Mouse (Mus musculus): ENCODE data around the gene Ism1. TPM values are rescaled to one million over a fixed set of nuclear protein-coding genes. Genes with fewer than 3 reads are reported as not detected.

Ism1 gene
- 10 to 100 TPM; 28.8 to 32.8 TPM for total RNA-seq (2021)
- long read RNA-seq, experiment 1, transcript Ism1-202 (6 exons, 2,964 nt), result major isoform, 23 of 30 reads
- long read RNA-seq, experiment 1, partial matches to known transcripts, result 5 of 30 reads
- long read RNA-seq, experiment 1, other reads (novel, unspliced or antisense), result 2 of 30 reads
- long read RNA-seq, experiment 2, transcript Ism1-202 (6 exons, 2,964 nt), result major isoform, 12 of 12 reads
- long read RNA-seq, experiment 2, partial matches to known transcripts, result 0 of 12 reads
- long read RNA-seq, experiment 2, other reads (novel, unspliced or antisense), result 0 of 12 reads

- DNase-seq, result peak; percentile 51 to 64
Observed at GRCm38 (mm10) chr2:139677809-139678274, at the start of gene Ism1. TSS of gene Ism1 (plus strand) at chr2:139678178.

DNA sequence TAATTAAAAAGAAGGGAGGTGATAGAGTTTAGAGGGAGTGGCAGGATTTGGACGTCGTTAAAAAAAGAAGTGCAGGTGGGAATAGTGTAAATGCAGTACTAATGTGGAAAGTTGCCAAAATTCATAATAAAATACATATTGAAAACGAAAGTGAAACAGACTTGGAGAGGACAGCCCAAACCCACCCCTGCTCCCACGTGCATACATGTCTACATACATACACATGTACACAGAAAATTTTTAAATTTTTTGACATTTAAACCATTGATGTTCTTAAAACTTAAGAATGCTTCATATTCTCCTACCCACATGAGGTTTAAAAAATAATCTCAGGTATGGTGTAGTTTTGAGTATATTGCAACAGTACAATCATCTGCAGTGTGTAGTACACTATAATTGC, 49.2 kb upstream of the Ism1 start:
- DNase-seq, result no peak

DNA sequence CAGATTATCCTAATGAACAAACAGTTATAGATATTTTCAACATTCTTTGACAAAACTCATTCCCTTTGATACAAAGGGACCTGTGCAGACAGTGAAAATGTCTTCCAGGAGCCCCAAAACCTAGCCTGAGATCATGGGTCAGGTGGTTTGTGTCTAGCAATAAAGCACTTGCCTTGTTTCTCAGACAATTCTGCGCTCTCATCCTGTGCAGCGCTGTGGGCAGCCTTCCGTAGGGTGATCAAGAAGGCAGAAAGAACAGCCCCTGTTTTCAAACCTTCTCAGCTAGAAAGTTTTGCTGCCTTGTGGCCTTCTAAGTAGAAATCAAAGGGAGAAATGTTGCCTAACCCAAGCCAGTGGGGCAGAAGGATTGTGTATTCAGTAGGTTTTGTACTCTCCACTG, 48.3 kb upstream of the Ism1 start:
- no peak for DNase-seq

- DNase-seq, result no peak
Observed at GRCm38 (mm10) chr2:139634506-139634905, 43.5 kb upstream of the Ism1 start.

DNA sequence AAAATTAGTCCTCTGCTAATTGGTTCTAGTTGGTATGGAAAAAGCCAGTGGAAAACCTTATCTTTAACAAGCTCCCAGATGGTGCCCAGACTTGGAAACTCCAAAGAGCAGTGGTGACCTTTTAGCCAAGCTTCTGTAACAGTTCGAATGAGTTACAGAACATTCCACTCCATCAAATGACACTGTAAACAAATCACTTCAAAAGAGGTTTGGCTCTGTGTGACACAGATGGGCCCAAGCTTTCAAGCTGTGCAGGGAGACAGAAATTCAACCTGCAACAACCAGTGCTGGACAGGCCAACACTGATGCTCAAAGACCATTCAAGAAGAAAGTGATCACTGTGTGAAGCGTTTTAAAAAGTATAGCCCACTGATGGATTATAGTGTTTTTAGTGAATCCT, 40.1 kb upstream of the Ism1 start:
- peak in 1 of 2 experiments; percentile 12 for DNase-seq

DNA sequence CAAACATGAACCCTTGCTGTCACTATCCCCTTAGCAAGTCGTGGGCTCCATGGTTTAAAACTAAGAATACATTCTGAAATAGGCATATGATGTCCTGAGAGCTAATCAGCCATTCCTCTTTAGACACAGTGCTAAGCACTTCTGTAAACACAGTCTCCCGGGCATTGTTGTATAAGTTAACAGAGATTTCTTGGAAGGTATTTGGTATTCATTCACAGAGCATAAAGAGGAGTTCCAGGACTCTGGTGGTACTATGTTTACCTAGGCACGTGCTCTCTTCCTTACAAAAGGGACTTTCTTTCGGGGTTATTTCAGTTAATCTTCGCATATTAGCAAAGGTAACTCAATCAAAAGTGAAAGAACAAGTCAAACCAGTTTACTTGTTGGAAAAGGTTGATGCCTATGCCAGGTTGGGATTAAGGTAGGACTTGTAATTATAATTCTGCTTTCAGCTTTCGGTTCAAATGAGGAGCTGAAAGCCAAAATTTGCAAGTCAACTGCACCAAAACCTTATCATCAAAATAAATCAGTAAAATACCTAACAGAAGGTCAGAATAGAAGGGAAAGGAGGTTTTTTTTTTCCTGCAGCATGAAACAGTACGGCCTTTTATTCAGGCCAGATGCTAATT, 36.1 kb upstream of the Ism1 start:
- no peak for DNase-seq

GRCm38 (mm10) chr2:139649518-139649917, 28.5 kb upstream of the Ism1 start:
- no peak for DNase-seq

DNA sequence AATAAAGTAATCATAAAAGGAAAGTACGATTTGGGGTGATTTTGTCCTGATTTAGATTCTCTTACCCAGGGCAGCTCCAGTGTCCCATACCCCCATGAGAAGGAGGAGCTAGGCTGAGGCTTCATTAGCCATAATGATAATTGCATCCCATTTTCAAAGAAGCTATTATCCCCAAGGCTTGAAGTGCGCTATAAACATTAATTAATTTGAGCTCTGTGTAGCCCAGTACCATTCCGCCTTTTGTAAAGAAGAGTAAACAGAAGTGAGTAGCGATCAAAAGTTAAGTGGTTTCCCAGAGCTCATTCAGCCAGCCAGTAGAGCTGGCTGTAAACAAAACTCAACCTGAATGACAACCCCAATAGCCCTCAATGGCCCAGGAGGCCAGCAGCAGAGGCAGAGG, 21.2 kb upstream of the Ism1 start:
- no peak for DNase-seq

DNA sequence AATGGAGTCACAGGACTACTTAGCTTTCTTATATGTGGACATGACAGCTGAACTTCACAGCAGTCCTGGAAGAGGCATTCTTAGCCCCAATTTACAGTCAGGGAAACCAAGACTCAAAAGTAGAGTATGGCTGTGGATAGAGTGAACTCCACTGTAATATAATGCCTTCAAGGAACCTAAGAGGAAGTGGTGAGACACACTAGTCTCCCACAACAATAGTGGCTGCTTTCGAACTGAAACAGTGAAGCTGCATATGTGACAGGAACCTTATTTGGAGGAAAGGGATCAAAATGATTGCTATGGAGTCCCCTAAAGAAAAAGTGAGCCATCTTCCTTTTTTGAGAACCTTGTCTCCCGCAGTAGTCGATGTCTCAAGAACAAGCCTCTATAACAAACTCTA, 6.1 kb upstream of the Ism1 start:
- no peak for DNase-seq

DNA sequence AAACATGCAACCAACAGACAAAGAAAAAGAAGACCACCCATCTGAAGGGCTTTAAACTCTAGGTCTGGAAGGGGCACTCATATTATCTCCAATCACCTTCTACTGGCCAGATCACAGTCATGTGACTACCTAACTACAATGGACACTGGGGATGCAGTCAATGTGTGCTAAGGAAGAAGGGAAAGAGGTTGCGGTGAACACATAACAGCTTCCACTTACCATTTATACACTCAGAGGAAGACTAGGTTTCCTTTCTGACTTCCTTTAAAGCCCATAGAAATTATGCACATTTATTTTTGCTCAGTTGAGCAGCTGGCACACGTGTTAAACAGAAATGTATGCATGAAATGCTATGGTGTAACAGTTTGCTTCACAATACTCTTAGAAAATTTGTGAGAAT, 5.6 kb upstream of the Ism1 start:
- no peak for DNase-seq

- DNase-seq, result peak; percentile 89 to 90
Observed at GRCm38 (mm10) chr2:139677065-139677762, 764 bp upstream of the Ism1 start.

DNA sequence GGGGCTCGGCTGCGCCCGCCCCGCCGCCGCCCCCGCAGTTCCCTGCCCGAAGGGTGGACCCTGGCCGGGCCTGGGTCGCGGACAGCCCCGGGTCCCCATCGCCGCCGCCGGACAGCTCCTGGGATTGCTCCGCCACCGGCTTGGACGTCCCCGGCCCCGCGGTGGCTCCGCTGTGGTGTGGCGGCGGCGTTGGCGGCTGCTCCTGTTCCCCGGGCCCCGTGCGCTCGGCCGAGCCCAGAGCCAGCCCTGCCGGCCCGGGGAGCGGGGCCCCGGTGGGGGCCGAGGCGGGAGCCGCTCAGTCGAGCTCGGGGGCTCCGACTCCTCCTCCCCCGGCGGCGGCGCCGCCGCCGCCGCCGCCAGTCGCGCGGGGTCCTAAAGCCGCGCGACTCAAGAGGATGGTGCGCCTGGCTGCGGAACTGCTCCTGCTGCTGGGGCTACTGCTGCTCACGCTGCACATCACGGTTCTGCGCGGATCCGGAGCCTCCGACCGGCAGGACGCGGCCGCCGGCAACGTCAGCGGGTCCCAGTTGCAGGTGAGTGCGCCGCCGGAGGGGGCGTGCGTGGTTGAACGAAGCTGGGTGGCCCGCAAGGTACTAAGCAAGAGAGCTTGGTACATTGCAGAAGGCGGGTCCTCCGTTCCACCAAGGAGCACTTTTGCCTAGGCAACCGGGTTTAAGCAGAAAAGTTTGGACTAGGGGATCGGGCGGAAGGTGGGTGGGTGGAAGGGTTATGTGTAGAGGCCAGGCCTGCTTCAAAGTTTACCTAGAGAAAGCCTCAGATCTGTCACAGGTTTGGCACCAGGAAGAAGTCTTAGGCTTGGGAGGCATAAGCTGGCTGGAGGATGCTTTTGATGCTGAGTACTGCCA, 530 bp downstream of the Ism1 start:
- DNase-seq, result peak; percentile 62 to 70

DNA sequence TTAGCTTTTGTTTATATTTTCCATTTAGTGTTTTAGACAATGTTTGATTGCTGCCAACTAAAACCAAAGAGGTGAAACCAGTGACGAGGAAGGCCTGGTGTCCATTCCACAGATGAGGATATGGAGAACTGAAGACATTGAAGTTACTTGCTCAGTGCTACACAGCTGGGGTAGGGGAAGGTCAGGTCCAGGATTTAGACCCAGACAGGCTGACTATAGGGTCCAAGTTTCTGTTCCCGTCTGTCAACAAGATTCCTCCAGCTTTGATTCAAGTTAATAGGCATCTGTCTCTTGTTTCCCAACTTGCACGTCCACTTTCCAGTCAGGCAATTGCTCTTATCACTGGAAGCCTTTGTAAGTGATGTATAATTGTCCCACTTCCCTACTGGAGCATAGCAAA, 4.6 kb downstream of the Ism1 start:
- DNase-seq, result no peak

DNA sequence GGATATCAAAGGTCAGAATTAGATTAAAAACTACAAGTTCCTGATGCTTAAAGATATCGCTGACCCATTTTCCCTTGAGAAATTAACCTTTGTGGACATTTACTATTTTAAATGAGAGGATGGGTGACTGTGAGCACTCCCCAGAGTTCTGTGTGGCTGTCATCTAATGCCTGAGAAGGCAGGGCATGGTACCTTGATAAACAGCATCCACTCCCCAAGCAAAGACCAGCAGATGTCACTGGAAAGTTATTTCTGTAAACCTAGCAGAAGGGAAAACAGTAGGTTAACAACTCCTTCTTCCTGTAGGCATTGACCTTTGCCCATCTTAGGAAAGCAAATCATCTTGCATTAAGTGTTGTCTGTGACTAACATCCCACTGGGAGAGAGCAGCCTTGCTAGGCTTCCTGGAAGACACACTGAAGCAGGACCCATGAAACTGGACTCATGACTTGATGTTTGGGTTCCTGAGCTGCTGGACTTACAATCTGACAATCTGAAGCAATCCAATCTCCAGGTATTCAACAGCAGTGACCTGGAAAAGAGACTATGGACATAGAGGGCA, 11.5 kb downstream of the Ism1 start:
- DNase-seq, result no peak

GRCm38 (mm10) chr2:139693521-139693920, 15.5 kb downstream of the Ism1 start:
- no peak for DNase-seq

DNA sequence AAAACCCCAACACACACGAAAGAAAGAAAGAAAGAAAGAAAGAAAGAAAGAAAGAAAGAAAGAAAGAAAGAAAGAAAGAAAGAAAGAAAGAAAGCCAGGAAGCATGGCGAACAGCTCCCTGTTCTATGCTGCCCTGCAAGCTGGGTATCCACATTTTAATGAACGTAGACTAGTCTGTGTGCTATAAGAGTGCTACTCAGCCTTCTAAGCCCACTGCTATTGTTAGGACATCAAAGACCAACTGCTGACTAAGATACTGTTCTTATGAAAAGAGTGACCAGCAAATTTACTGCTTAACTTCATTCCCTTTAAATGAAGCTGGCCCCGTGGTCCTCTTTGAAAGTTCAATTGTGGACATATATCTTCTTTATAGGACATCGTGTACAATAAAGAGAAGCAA, 16.7 kb downstream of the Ism1 start:
- DNase-seq, result no peak

- DNase-seq, result no peak
Observed at GRCm38 (mm10) chr2:139696578-139696977, 18.6 kb downstream of the Ism1 start.

DNA sequence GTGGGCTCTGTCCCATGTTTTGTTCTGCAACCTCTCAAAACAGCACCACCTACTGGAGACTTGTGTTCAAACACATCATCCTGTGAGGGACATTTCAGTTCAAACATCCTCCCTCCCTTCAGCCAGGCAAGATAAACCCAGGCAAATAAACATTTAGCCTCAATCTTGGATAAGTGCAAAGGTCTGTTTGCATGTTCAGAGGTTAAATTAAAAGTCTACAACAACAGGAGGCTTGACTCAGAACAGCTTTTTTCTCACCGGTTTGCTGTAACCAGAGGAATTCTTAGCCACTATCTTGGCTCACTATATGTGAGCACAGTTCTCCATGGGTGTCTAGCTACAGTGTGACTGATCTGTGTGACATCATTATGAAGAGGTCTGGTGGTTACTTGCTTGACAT, 22.6 kb downstream of the Ism1 start:
- DNase-seq, result no peak

- DNase-seq, result no peak
Observed at GRCm38 (mm10) chr2:139704951-139705350, 27.0 kb downstream of the Ism1 start.

DNA sequence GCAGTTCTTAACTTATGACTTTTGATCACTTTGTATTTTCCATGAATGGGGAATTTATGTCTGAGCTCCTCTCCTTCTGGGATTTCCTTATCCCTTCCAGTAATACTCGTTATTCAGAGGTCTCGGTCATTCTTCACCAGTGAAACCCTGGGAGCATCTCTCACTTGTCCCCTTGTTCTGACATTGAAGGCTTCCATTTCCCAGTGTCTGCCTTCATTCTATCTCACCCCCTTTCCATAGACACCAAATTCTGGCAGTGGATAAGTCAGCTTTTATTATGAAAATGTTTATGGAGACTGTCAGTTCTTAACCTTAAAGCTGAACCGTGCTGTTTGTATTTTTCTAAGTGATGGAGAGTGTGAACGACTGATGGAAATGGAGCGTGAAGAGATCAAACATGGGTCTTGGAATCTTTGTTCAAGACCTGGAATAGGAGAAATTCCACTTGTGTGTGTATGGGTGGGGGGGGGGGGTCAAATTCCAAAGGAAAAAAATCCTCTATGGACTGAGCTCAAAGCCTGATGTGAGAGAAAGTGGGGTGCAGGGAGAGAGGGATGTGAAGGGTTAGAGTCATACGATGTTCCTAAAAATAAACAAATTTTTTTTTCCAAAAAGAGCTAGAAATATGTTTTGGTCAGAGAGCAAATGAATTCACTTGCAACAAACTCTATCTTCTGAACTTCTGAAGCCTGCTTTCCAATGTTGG, 30.4 kb downstream of the Ism1 start:
- DNase-seq, result no peak

DNA sequence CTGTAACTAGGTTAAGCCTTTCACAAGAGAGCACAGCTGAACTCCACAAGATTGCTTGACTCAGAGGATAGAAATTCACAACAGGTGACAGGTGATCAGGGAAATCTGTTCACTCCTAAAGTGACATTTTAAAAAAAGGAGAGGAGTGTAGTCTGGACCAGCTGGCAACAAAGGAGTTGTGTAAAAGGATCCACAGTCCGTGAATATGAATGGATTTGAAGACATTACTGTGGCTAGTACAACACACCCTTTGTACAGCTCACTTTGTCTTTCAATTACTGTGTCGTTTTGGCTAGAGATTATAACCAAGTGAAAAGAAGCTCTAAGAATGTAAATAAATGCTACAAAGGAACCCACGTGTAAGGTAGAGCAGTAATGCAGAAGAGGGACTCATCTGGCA, 33.7 kb downstream of the Ism1 start:
- no peak for DNase-seq
